Mouse (Mus musculus) forebrain, embryonic 11.5 days (tissue): Measurements from ENCODE around the gene Mapkbp1. TPM values are rescaled to one million over a fixed set of nuclear protein-coding genes. Genes with fewer than 3 reads are reported as not detected.

Experiments
- ATAC-seq: fragments of 200-750 bp; cut with Nextera tagmentation; replicated peaks from 2 replicates; pipeline ENCODE4 v1.8.0; 2017; ENCODE audit warnings: moderate TSS enrichment; ENCODE audit not compliant: low FRiP score
- DNase-seq: peaks from one replicate; pipeline ENCODE4 v3.0.0-alpha.2; 2017; ENCODE audit warnings: low spot score
- H3K27ac ChIP-seq: fragments of 300-500 bp; sonication (generic); 2 replicates; pipeline ENCODE4 v1.5.1; 2014; ENCODE audit warnings: low read depth, low read length
- H3K27me3 ChIP-seq: fragments of 300-500 bp; sonication (generic); 2 replicates; pipeline ENCODE4 v1.6.1; 2014; ENCODE audit warnings: mild to moderate bottlenecking, low read length, mixed read lengths; ENCODE audit not compliant: control insufficient read depth, insufficient read depth
- H3K36me3 ChIP-seq: fragments of 300-500 bp; sonication (generic); 2 replicates; pipeline ENCODE4 v1.6.1; 2014; ENCODE audit warnings: mild to moderate bottlenecking, low read length, moderate library complexity, mixed read lengths; ENCODE audit not compliant: control insufficient read depth, insufficient read depth
- H3K4me1 ChIP-seq: fragments of 300-500 bp; sonication (generic); replicated peaks from 2 replicates; pipeline ENCODE4 v1.6.1; 2014; ENCODE audit warnings: low read length, mixed read lengths; ENCODE audit not compliant: control insufficient read depth, insufficient read depth
- H3K4me2 ChIP-seq: fragments of 300-500 bp; sonication (generic); 2 replicates; pipeline ENCODE4 v1.6.1; 2014; ENCODE audit warnings: low read depth, mild to moderate bottlenecking, low read length, moderate library complexity, mixed read lengths; ENCODE audit not compliant: severe bottlenecking
- H3K4me3 ChIP-seq: fragments of 300-500 bp; sonication (generic); 2 replicates; pipeline ENCODE4 v1.5.1; 2014; ENCODE audit warnings: low read depth, low read length
- H3K9ac ChIP-seq: fragments of 300-500 bp; sonication (generic); 2 replicates; pipeline ENCODE4 v1.6.1; 2014; ENCODE audit warnings: low read length
- H3K9me3 ChIP-seq: fragments of 300-500 bp; sonication (generic); 2 replicates; pipeline ENCODE4 v1.6.1; 2016; ENCODE audit warnings: low read length, mixed read lengths; ENCODE audit not compliant: control insufficient read depth
- WGBS: fragments of 180-500 bp; shearing (Covaris S2); extraction: QIAGEN DNeasy Blood & Tissue Kit; methylation state at CpG from one replicate; pipeline ENCODE4 v1.1.7; 2014; 5-methylcytosine and 5-hydroxymethylcytosine counted together
- polyA plus RNA-seq: library from polyadenylated mRNA; unstranded; fragments of >200 nt; fragmentation: Nextera tagmentation; extraction: Ambion mirVana; gene quantifications from 2 replicates; pipeline ENCODE4 v1.2.1, GENCODE M21; 2014

The Mapkbp1 gene
- polyA plus RNA-seq, 1 experiment from 2014 or later: 5.3 TPM

DNA sequence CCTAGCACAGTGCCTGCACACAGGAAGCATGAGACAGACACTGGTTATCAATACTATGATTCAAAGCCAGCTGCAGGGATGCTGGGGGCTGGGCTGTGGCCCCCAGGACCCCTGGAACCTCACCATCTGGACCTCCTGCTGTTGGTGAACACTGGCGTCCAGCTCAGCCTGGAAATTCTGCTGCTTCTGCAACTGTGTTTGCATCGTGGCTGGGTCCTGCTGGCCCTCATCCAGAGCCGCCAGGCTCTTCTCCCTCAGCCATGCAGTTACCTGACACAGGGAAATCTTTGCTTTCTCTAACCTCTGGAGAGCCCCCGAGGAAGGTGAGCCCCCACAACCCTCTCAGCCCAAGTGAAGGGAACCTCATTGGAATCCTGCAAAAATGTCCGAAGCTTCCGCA, 78.9 kb downstream of the Mapkbp1 start:
- Histone ChIP-seq H3K36me3 (no peaks in the 10 kb centered on the region), H3K9ac (no peak overlapping the region), H3K9me3 (no peaks in the 10 kb centered on the region), H3K4me3 (no peak overlapping the region), H3K27me3 (no peaks in the 10 kb centered on the region), H3K4me1 (0 out of 2 replicates have a peak, but pooled peaks cover 2% of the 10 kb centered on the region), H3K27ac (no peak overlapping the region), H3K4me2 (no peak overlapping the region)
- DNase-seq (no peak), ATAC-seq (no peak)
- WGBS: 67% methylated on average over 6 of the region's 6 CpGs

GRCm38 (mm10) chr2:120054771-120055552, 82.5 kb downstream of the Mapkbp1 start:
- Histone ChIP-seq H3K4me3 (no peak overlapping the region), H3K36me3 (no peaks in the 10 kb centered on the region), H3K9me3 (no peaks in the 10 kb centered on the region), H3K27me3 (no peaks in the 10 kb centered on the region), H3K4me1 (0 out of 2 replicates have a peak, but pooled peaks cover 2% of the 10 kb centered on the region), H3K4me2 (no peak overlapping the region), H3K9ac (no peak overlapping the region), H3K27ac (no peak overlapping the region)
- no peak for ATAC-seq
- WGBS: 91% methylated on average over 12 of the region's 12 CpGs
- DNase-seq: no peak

- DNase-seq (no peak), ATAC-seq (no peak)
- H3K27ac ChIP-seq: no peak overlapping the region
- 0 out of 2 replicates have a peak, but pooled peaks cover 2% of the 10 kb centered on the region for H3K4me1 ChIP-seq
- no peaks in the 10 kb centered on the region for H3K36me3 ChIP-seq
- WGBS: 89% methylated on average over 10 of the region's 10 CpGs
- no peak overlapping the region for H3K9ac ChIP-seq
- H3K4me2 ChIP-seq: no peak overlapping the region
- no peaks in the 10 kb centered on the region for H3K9me3 ChIP-seq
- no peaks in the 10 kb centered on the region for H3K27me3 ChIP-seq
- no peak overlapping the region for H3K4me3 ChIP-seq
Measured at GRCm38 (mm10) chr2:120055923-120056322, 83.4 kb downstream of the Mapkbp1 start.

DNA sequence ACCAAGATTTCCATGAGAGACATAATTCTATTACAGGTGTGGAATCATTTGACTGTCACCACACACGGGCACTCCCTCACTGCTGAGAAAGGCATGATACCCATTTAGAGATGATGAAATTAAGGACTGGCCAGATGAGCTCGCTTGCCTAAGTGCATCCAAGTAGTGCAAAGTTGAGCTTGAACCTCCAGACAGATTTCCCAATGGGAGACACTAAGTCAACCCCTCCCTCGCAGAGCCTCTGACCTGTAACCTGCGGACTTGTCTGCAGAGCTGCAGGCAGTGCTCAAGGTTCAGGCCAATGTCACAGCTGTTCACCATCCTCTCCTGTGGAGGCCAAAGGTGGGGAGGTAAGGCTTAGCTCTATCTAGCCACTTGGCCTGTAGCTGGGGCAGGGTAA, 86.3 kb downstream of the Mapkbp1 start:
- Histone ChIP-seq H3K27ac (no peak overlapping the region), H3K9me3 (no peaks in the 10 kb centered on the region), H3K4me1 (0 out of 2 replicates have a peak, but pooled peaks cover 2% of the 10 kb centered on the region), H3K9ac (no peak overlapping the region), H3K36me3 (no peaks in the 10 kb centered on the region), H3K4me3 (no peak overlapping the region), H3K27me3 (no peaks in the 10 kb centered on the region), H3K4me2 (no peak overlapping the region)
- 84% methylated on average over 4 of the region's 4 CpGs for WGBS
- ATAC-seq (no peak), DNase-seq (no peak)

GRCm38 (mm10) chr2:120059466-120059865, 87.0 kb downstream of the Mapkbp1 start:
- no peak for ATAC-seq
- no peaks in the 10 kb centered on the region for H3K9me3 ChIP-seq
- no peaks in the 10 kb centered on the region for H3K36me3 ChIP-seq
- no peak overlapping the region for H3K4me2 ChIP-seq
- 85% methylated on average over 3 of the region's 3 CpGs for WGBS
- H3K9ac ChIP-seq: no peak overlapping the region
- no peaks in the 10 kb centered on the region for H3K27me3 ChIP-seq
- 0 out of 2 replicates have a peak, but pooled peaks cover 2% of the 10 kb centered on the region for H3K4me1 ChIP-seq
- H3K27ac ChIP-seq: no peak overlapping the region
- no peak overlapping the region for H3K4me3 ChIP-seq
- DNase-seq: no peak

- no peak for DNase-seq
- Histone ChIP-seq H3K27ac (no peak overlapping the region), H3K4me2 (no peak overlapping the region), H3K4me3 (no peak overlapping the region), H3K9ac (no peak overlapping the region), H3K36me3 (no peaks in the 10 kb centered on the region), H3K27me3 (no peaks in the 10 kb centered on the region), H3K9me3 (no peaks in the 10 kb centered on the region), H3K4me1 (0 out of 2 replicates have a peak, but pooled peaks cover 2% of the 10 kb centered on the region)
- 78% methylated on average over 6 of the region's 6 CpGs for WGBS
- ATAC-seq: no peak
Measured at GRCm38 (mm10) chr2:120060190-120060589, 87.7 kb downstream of the Mapkbp1 start.

DNA sequence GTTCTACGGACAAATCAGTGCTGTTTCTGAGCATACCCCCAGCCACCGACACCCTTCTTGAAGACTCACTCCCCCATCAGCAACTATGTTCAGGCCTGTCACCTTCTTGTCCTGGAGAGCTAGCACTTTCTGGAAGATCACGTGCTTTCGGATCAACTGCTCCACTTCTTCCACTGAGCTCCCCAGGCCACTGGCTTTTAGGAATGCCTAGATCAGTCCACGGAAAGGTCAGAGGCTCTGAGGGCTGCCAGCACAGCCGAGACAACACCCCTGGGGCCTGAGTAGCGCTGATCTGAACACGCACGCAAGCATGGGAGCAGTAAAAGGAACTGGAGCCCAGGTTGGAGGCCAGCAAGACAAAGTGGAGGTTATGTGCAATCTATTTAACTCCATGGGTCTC, 88.2 kb downstream of the Mapkbp1 start:
- Histone ChIP-seq H3K4me3 (no peak overlapping the region), H3K9me3 (no peaks in the 10 kb centered on the region), H3K36me3 (no peaks in the 10 kb centered on the region), H3K4me2 (no peak overlapping the region), H3K4me1 (0 out of 2 replicates have a peak, but pooled peaks cover 2% of the 10 kb centered on the region), H3K27ac (no peak overlapping the region), H3K9ac (no peak overlapping the region), H3K27me3 (no peaks in the 10 kb centered on the region)
- DNase-seq (no peak), ATAC-seq (no peak)
- 79% methylated on average over 9 of the region's 9 CpGs for WGBS

DNA sequence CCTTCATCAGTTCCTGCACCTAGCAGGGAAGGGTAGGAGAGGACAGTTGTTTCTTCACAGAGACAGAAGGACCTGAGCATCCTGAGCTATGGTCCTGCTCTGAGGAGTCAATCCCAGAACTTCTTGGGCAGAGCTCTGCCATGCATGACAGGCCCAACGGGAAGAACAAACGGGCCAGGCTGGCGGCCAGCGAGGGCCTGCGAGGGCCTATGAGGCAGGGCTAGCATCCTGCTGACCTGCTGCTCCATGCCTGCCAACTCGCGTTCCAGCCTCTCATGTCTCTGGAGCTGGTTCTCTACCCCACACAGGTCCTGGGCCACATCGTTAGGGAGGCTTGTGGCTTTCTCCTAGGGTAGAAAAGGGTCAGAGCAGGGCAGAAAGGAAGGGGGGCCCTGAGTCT, 89.7 kb downstream of the Mapkbp1 start:
- ATAC-seq (no peak), DNase-seq (no peak)
- Histone ChIP-seq H3K4me1 (no peaks in the 10 kb centered on the region), H3K9ac (no peak overlapping the region), H3K27me3 (no peaks in the 10 kb centered on the region), H3K9me3 (no peaks in the 10 kb centered on the region), H3K4me2 (no peak overlapping the region), H3K36me3 (no peaks in the 10 kb centered on the region), H3K4me3 (no peak overlapping the region), H3K27ac (no peak overlapping the region)
- WGBS: 76% methylated on average over 8 of the region's 8 CpGs

GRCm38 (mm10) chr2:120064639-120065038, 92.1 kb downstream of the Mapkbp1 start:
- H3K4me3 ChIP-seq: no peak overlapping the region
- ATAC-seq (no peak), DNase-seq (no peak)
- WGBS: 83% methylated on average over 6 of the region's 6 CpGs
- H3K27me3 ChIP-seq: no peaks in the 10 kb centered on the region
- H3K9me3 ChIP-seq: no peaks in the 10 kb centered on the region
- no peaks in the 10 kb centered on the region for H3K4me1 ChIP-seq
- H3K27ac ChIP-seq: no peak overlapping the region
- H3K9ac ChIP-seq: no peak overlapping the region
- H3K4me2 ChIP-seq: no peak overlapping the region
- no peaks in the 10 kb centered on the region for H3K36me3 ChIP-seq
